In the genomic region with DNA sequence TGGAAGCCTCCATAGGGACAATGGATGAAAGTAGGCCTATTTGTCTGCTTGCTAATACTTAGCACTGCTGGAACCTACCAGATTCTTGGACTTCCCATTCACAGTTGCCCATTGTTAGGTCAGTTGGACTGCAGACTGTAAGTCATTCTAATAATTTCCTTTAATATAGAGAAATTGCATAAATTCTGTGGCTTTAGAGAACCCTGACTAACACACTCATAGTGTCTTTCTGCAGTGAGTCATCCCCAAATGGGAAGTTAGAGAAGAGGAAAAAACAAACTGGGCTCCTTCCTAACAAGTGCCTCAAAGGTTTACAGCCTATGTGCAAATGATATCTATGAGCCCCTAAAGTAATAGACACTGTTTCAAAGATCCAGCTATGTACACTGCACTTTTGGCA, we compare ENCODE assay signal across 24 mouse cellular contexts.
DNase-seq lines count a peak whose midpoint lies in the region; ATAC-seq and TF ChIP-seq lines count a peak whose summit lies in the region.
"Had no signal": no experiment of that assay in that cellular context is flagged by ENCODE, and none has a peak within 500 bp of the region (broad histone marks: within the 10 kb centered on the region; RNA-seq: fewer than 3 reads in every experiment).

No protein-coding gene starts in this region.

- no peaks in the 10 kb centered on the region for H3K36me3 ChIP-seq in lung, postnatal 0 days (ENCODE audit: insufficient read depth, low read length)
- H3K36me3 ChIP-seq: forebrain, embryonic 15.5 days; heart, embryonic 12.5 days; hindbrain, embryonic 15.5 days; liver, embryonic 15.5 days; midbrain, embryonic 10.5 days had no signal

- no peak for TF ChIP-seq EP300 in lung, postnatal 0 days (IDR thresholded peaks at IDR 0.05)

- H3K4me1 ChIP-seq in lung, postnatal 0 days (ENCODE audit: insufficient read depth, low read depth, low read length), result peaks cover 25% of the 10 kb centered on the region; the same call in 1 of the 2 replicates

- H3K27me3 ChIP-seq in lung, postnatal 0 days (replicated peaks; ENCODE audit: insufficient read depth, low read length), result no peaks in the 10 kb centered on the region
- H3K27me3 ChIP-seq: forebrain, embryonic 15.5 days; heart, embryonic 12.5 days; hindbrain, embryonic 15.5 days; limb, embryonic 12.5 days; liver, embryonic 15.5 days had no signal

- H3K9ac ChIP-seq in lung, postnatal 0 days (replicated peaks; ENCODE audit: low read depth), result no peak overlapping the region
- H3K9ac ChIP-seq: forebrain, embryonic 15.5 days; heart, embryonic 12.5 days; hindbrain, embryonic 15.5 days; limb, embryonic 12.5 days; liver, embryonic 15.5 days had no signal

- H3K9me3 ChIP-seq in lung, postnatal 0 days (ENCODE audit: low read length), result no peaks in the 10 kb centered on the region
- H3K9me3 ChIP-seq: forebrain, embryonic 15.5 days; G1E; heart, embryonic 12.5 days; hindbrain, embryonic 15.5 days; limb, embryonic 12.5 days; liver, embryonic 15.5 days; midbrain, embryonic 10.5 days had no signal

- H3K4me3 ChIP-seq in lung, postnatal 0 days (ENCODE audit: low read depth, low read length), result no peak overlapping the region
- H3K4me3 ChIP-seq: forebrain, embryonic 15.5 days; heart, embryonic 12.5 days; hindbrain, embryonic 15.5 days; limb, embryonic 12.5 days; liver, embryonic 15.5 days; midbrain, embryonic 10.5 days had no signal

- peak; percentile 28 for DNase-seq in lung, postnatal 0 days (ENCODE audit: low spot score)
- no peak for DNase-seq in lung, postnatal 4 days
- DNase-seq in Muller cell, postnatal 12 days (ENCODE audit: inconsistent ontology term), result peak; percentile 87
- no peak for DNase-seq in adrenal gland, adult (ENCODE audit: inconsistent age in 2 of 2, low spot score in 1 of 2)
- DNase-seq in right cerebral cortex, adult 2 months (ENCODE audit: low spot score in 2 of 2), result no peak
- no peak for DNase-seq in embryo, embryonic 10 days (ENCODE audit: low spot score)
- DNase-seq: adrenal gland, postnatal 14 days; cerebellum, adult 9-11 months; embryo, embryonic 11 days; heart, postnatal 36 days; kidney, adult 11 months; kidney, postnatal 14 days; lung, postnatal 10 days; right cerebral cortex, adult 18-20 months; thymus, postnatal 25 days had no signal

- no peak overlapping the region for H3K4me2 ChIP-seq in lung, postnatal 0 days (replicated peaks; ENCODE audit: low read depth, low read length)
- H3K4me2 ChIP-seq: forebrain, embryonic 15.5 days; heart, embryonic 12.5 days; hindbrain, embryonic 15.5 days; limb, embryonic 12.5 days; liver, embryonic 15.5 days had no signal

- no peak for TF ChIP-seq CTCF in lung, postnatal 0 days (IDR thresholded peaks at IDR 0.05)

- H3K27ac ChIP-seq in lung, postnatal 0 days (ENCODE audit: low read length), result no peak overlapping the region
- H3K27ac ChIP-seq: limb, embryonic 12.5 days; liver, embryonic 15.5 days; midbrain, embryonic 10.5 days had no signal

- ATAC-seq in lung, postnatal 0 days, result no peak
- peak; percentile 66 for ATAC-seq in granulocyte monocyte progenitor cell, adult 5-6 weeks (replicated peaks; ENCODE audit: poor library complexity, severe bottlenecking)
- ATAC-seq: CD4-positive, CD25-positive, alpha-beta regulatory T cell, adult 4 months; forebrain, embryonic 15.5 days had no signal

Comparison
In these comparisons a context has a peak if more than half of its experiments do, and no peak if none do; other contexts are left out.
1. DNase-seq: peak in lung, postnatal 0 days (single experiment) and Muller cell, postnatal 12 days (single experiment); none in lung, postnatal 4 days (0 of 2), adrenal gland, adult (0 of 2), right cerebral cortex, adult 2 months (0 of 2) and embryo, embryonic 10 days (single experiment).